Mouse (Mus musculus) lung, postnatal 0 days (tissue): Measurements from ENCODE around the gene Gm17324. TPM values are rescaled to one million over a fixed set of nuclear protein-coding genes. Genes with fewer than 3 reads are reported as not detected.
A peak's percentile ranks its signal among the peaks of the same experiment; 100 is the strongest.

Experiments
- ATAC-seq: fragments of 200-750 bp; cut with Nextera tagmentation; 2 replicates; pipeline ENCODE4 v1.8.0; 2017; ENCODE audit warnings: moderate library complexity
- DNase-seq: peaks from one replicate; pipeline ENCODE4 v3.0.0-alpha.2; 2016; ENCODE audit warnings: low spot score
- H3K27ac ChIP-seq: fragments of 300-500 bp; sonication (generic); 2 replicates; pipeline ENCODE4 v1.5.1; 2014; ENCODE audit warnings: antibody characterized with exemption, mild to moderate bottlenecking, low read length, mixed read lengths
- H3K27me3 ChIP-seq: fragments of 300-500 bp; sonication (generic); replicated peaks from 2 replicates; pipeline ENCODE4 v1.6.1; 2014; ENCODE audit warnings: low read length, mixed read lengths; ENCODE audit not compliant: insufficient read depth
- H3K36me3 ChIP-seq: fragments of 300-500 bp; sonication (generic); 2 replicates; pipeline ENCODE4 v1.6.1; 2014; ENCODE audit warnings: low read length, mixed read lengths; ENCODE audit not compliant: insufficient read depth
- H3K4me1 ChIP-seq: fragments of 300-500 bp; sonication (generic); 2 replicates; pipeline ENCODE4 v1.6.1; 2014; ENCODE audit warnings: antibody characterized with exemption, low read depth, low read length, mixed read lengths; ENCODE audit not compliant: insufficient read depth
- H3K4me2 ChIP-seq: fragments of 300-500 bp; sonication (generic); replicated peaks from 2 replicates; pipeline ENCODE4 v1.6.1; 2014; ENCODE audit warnings: low read depth, mild to moderate bottlenecking, low read length, moderate library complexity, mixed read lengths
- H3K4me3 ChIP-seq: fragments of 300-500 bp; sonication (generic); 2 replicates; pipeline ENCODE4 v1.5.1; 2014; ENCODE audit warnings: low read depth, low read length
- H3K9ac ChIP-seq: fragments of 300-500 bp; sonication (generic); replicated peaks from 2 replicates; pipeline ENCODE4 v1.6.1; 2014; ENCODE audit warnings: low read depth, mild to moderate bottlenecking
- H3K9me3 ChIP-seq: fragments of 300-500 bp; sonication (generic); 2 replicates; pipeline ENCODE4 v1.6.1; 2016; ENCODE audit warnings: low read length, mixed read lengths
- CTCF ChIP-seq: IDR thresholded peaks from 2 replicates; pipeline ENCODE4 v1.5.1; 2016; ENCODE audit warnings: antibody characterized with exemption, mild to moderate bottlenecking
- EP300 ChIP-seq: IDR thresholded peaks from 2 replicates; pipeline ENCODE4 v1.6.1; 2016; ENCODE audit warnings: antibody characterized with exemption, mild to moderate bottlenecking, control low read depth
- WGBS: fragments of 180-500 bp; shearing (Covaris S2); extraction: QIAGEN DNeasy Blood & Tissue Kit; methylation state at CpG from one replicate; pipeline ENCODE4 v1.1.7; 2014; 5-methylcytosine and 5-hydroxymethylcytosine counted together
- polyA plus RNA-seq: library from polyadenylated mRNA; unstranded; fragments of >200 nt; fragmentation: Nextera tagmentation; extraction: Ambion mirVana; gene quantifications from 2 replicates; pipeline ENCODE4 v1.2.1, GENCODE M21; 2015

Gene Gm17324
- polyA plus RNA-seq, 1 experiment from 2014 or later = 0.88 TPM

DNA sequence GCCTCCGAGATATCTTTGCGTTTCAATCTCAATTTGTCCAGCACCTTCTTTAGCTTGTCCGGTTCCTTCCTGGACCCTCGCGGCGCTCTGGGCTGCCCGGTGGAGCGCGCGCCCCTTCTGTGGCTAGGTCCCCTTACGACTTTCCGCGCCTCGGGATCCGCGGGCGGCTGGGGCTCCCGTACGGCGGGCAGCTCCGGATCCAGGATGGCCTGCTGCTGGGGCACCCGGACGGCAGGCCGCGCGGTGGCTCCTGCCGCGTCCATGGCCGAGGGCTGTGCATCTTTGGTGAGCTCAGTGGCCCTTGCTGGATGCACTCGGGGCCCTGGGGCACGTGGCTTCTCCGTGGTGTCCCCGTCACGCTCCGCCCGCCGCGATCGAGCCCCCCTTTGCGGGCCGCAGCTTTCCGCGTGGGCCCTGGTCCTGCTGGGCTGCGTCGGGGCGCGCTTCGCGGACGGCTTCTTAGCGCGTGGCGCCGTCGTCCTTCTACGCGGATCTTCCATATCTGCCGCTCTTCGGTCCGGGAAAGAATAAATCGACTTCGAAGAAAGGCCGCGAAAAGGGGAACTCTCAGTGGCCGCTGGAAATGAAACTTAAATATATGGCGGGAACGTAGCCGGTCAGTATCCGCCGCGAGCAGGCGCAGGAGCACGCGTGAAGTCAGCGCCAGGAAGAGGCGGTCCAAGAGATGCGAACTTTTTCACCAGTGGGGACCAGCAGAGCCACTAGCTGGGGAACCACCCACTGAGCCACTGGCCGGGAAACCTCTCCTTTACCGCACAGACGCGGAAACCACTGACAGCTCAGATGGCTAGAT lies 5.8 kb downstream of the Gm17324 start, which contains the start of gene Cgas:
Gene Cgas (minus strand): TSS at position 659 of the 814 bp plus-strand sequence.
- Histone ChIP-seq H3K4me1 (peaks cover 5% of the 10 kb centered on the region; the same call in 1 of the 2 replicates), H3K9me3 (no peaks in the 10 kb centered on the region), H3K27ac (no peak within 1 kb of the TSS), H3K4me2 (peak within 1 kb of the TSS; percentile 90), H3K36me3 (no peaks in the 10 kb centered on the region), H3K4me3 (peak within 1 kb of the TSS; percentile 51), H3K9ac (no peak within 1 kb of the TSS), H3K27me3 (peaks cover 8% of the 10 kb centered on the region; the same call in 1 of the 2 replicates)
- DNase-seq = peak; percentile 84
- TF ChIP-seq CTCF (no peak), EP300 (no peak)
- 1% methylated on average over 62 of the region's 81 CpGs for WGBS
- ATAC-seq = peak; percentile 78

DNA sequence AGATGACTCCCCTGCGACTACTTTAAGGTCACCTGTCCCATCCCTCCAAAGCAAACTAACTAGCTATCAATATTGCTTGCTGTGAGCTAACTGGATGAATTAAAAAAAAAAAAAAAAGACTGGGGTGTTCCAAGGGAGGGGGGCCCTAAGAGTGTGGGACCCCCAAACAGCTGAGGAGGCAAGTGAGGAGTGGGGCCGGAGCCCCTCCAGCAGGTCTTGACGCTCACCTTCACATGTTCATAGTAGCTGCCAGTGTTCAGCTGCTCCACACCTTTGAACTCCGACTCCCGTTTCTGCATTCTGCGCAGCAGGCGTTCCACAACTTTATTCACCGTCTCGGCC lies 6.4 kb downstream of the Gm17324 start:
- TF ChIP-seq CTCF = no peak
- TF ChIP-seq EP300 = no peak
- 4% methylated on average over 9 of the region's 9 CpGs for WGBS
- DNase-seq (no peak), ATAC-seq (peak; percentile 11; the same call in 1 of the 2 replicates)
- Histone ChIP-seq H3K9ac (no peak overlapping the region), H3K27me3 (peaks cover 8% of the 10 kb centered on the region; the same call in 1 of the 2 replicates), H3K36me3 (no peaks in the 10 kb centered on the region), H3K9me3 (no peaks in the 10 kb centered on the region), H3K4me2 (peak overlapping the region; percentile 90), H3K4me3 (peak overlapping the region; percentile 51), H3K27ac (no peak overlapping the region), H3K4me1 (0 out of 2 replicates have a peak, but pooled peaks cover 5% of the 10 kb centered on the region)

GRCm38 (mm10) chr9:78439426-78439825 lies 9.2 kb downstream of the Gm17324 start:
- Histone ChIP-seq H3K9ac (no peak overlapping the region), H3K36me3 (no peaks in the 10 kb centered on the region), H3K9me3 (no peaks in the 10 kb centered on the region), H3K27me3 (peaks cover 8% of the 10 kb centered on the region; the same call in 1 of the 2 replicates), H3K4me1 (0 out of 2 replicates have a peak, but pooled peaks cover 5% of the 10 kb centered on the region), H3K4me3 (no peak overlapping the region), H3K4me2 (no peak overlapping the region), H3K27ac (no peak overlapping the region)
- no peak for DNase-seq
- ATAC-seq = no peak
- WGBS = 68% methylated on average over 5 of the region's 5 CpGs
- TF ChIP-seq CTCF = peak; percentile 22
- TF ChIP-seq EP300 = no peak

GRCm38 (mm10) chr9:78432471-78432870 lies 16.1 kb downstream of the Gm17324 start:
- ATAC-seq (no peak), DNase-seq (no peak)
- Histone ChIP-seq H3K4me3 (no peak overlapping the region), H3K27me3 (no peaks in the 10 kb centered on the region), H3K4me1 (no peaks in the 10 kb centered on the region), H3K36me3 (no peaks in the 10 kb centered on the region), H3K27ac (no peak overlapping the region), H3K4me2 (no peak overlapping the region), H3K9me3 (no peaks in the 10 kb centered on the region), H3K9ac (no peak overlapping the region)
- WGBS = 90% methylated on average over 5 of the region's 5 CpGs
- TF ChIP-seq CTCF (peak; percentile 24; the same call in 1 of the 2 replicates), EP300 (no peak)

- Histone ChIP-seq H3K4me3 (no peak overlapping the region), H3K4me1 (no peaks in the 10 kb centered on the region), H3K4me2 (no peak overlapping the region), H3K27ac (no peak overlapping the region), H3K9me3 (no peaks in the 10 kb centered on the region), H3K9ac (no peak overlapping the region), H3K36me3 (no peaks in the 10 kb centered on the region), H3K27me3 (no peaks in the 10 kb centered on the region)
- ATAC-seq (no peak), DNase-seq (no peak)
- WGBS = 68% methylated on average over 6 of the region's 6 CpGs
- TF ChIP-seq EP300 (no peak), CTCF (no peak)
Observed at GRCm38 (mm10) chr9:78430486-78430885, 18.1 kb downstream of the Gm17324 start.

DNA sequence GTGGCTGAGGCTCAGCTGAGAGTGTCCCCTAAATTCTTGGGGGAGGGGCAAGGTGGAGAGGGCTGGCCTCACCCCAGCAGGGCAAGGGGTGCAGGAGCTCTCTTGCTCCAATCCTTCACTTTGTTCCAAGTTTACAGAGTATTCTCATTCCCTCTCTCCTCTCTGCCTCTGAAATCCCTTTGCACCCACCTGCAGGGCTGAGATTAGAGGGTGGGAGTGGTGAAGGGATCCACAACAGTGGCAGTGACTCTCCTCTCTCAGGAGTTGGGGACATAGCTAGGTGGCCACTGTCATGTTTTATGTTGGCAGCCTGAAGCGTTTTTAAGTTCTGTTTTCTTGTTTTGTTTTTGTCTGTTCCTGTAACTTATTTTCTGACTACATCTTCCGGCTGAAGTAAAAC lies 19.0 kb downstream of the Gm17324 start:
- H3K27ac ChIP-seq = no peak overlapping the region
- no peak overlapping the region for H3K9ac ChIP-seq
- no peaks in the 10 kb centered on the region for H3K4me1 ChIP-seq
- no peak overlapping the region for H3K4me3 ChIP-seq
- no peaks in the 10 kb centered on the region for H3K27me3 ChIP-seq
- ATAC-seq = no peak
- no peaks in the 10 kb centered on the region for H3K36me3 ChIP-seq
- H3K4me2 ChIP-seq = no peak overlapping the region
- 48% methylated on average over 2 of the region's 2 CpGs for WGBS
- DNase-seq = no peak
- H3K9me3 ChIP-seq = no peaks in the 10 kb centered on the region
- no peak for TF ChIP-seq EP300
